Mouse (Mus musculus) ES-CJ7 (cell line): ENCODE results near the gene Olfr481.

Source experiments
- DNase-seq: peaks from one replicate; pipeline ENCODE4 v3.0.0; 2011; ENCODE audit warnings: low read depth, low spot score

Gene Olfr481

DNA sequence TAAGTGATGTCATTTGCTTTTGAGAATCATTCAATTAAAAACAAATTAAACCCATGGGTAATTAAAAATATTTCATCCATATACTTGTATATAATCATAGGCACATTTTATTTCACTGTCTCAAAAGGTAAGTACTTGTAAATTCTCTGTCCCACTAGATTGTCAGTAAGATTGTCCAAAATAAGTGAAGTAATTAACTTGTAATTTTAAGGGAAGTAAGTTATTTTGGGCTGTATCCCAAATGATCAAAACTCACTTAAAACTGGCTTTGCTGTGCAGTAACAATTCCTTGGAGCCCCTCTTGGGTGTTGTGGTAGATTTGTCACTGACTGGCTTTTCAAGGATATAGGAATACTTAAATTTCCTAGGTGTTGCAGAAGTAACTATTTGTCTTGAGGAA lies at the start of gene Olfr481:
Gene Olfr481 (plus strand): TSS at position 301 of the 400 bp plus-strand sequence.
- DNase-seq, result no peak

DNA sequence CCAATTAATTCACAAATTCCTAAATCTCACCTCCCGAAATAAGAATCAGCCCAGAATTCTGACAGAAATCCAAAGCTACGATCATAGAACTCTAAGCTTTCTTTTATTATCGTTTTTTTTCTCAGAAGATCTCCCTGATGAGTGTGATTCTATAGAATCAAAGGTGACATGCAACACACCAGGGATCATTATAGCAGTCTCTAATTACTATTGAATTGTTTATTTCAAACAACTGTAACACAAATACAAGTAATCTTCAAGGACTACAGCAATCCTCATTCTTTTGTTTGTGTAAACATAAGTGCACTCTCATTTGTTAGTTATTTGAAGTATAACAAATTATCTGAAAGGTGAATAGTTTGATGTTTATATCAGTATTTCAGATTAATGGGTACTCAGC lies 45.8 kb upstream of the Olfr481 start, which contains the start of gene Olfr478:
Gene Olfr478 (minus strand): TSS at position 101 of the 400 bp plus-strand sequence.
- no peak for DNase-seq

DNA sequence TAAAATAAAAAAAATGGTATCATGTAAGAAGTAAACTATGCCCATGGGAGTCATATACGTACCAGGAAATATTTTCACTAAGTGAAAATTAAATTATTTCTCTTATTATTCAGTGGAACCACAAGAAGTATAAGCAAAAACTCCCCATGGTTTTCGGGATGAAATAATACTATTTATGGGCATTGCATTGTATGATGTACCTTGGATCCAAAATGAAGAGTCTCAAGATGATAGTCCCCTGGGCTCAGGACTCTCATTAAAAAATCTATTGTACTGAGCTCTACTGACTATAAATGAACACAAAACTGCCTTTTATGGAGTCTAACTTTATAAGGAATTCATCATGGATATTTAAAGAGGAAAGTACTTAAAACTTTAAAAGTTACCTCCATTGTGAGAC lies 29.3 kb upstream of the Olfr481 start, which contains the start of gene Olfr479:
Gene Olfr479 (plus strand): TSS at position 301 of the 400 bp plus-strand sequence.
- no peak for DNase-seq

DNA sequence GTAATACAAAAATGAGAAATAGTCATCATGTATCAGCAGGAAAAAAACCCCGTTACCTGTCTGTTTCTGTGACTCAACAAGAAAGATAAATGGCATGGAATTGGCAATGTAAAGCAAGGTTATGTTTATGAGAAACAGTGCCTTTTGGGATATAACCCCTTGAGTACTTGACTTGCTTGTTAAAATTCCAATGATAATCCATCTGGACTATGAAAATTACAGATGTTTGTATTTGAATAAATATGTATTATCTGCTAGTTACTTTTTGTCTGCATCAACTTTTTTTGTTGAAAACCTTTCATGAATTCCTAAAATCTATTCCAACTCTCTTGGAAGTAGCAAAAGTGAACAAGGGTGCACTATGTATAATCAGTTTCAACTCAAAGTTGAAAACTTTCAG lies 12.4 kb upstream of the Olfr481 start, which contains the start of gene Olfr480:
Gene Olfr480 (minus strand): TSS at position 101 of the 400 bp plus-strand sequence.
- DNase-seq, result no peak

DNA sequence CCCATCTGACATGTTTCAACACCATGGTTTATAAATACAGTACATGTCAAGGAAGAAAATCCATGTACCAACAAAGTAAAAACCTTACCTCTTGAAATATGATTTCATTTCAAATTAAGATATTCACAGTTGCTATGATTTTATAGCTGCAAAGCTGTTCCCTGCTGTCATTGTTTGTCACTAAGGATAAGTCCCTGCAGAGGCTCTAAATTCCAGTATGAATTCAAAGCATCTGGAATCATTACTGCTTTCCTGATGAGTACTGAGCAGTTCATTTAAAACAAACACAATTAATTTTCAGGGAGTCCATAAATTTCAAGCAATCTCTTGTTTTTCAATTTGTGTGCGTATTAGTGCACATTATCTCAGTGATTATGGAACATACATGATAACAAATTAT lies 17.8 kb downstream of the Olfr481 start, which contains the start of gene Olfr482:
Gene Olfr482 (minus strand): TSS at position 101 of the 400 bp plus-strand sequence.
- no peak for DNase-seq

DNA sequence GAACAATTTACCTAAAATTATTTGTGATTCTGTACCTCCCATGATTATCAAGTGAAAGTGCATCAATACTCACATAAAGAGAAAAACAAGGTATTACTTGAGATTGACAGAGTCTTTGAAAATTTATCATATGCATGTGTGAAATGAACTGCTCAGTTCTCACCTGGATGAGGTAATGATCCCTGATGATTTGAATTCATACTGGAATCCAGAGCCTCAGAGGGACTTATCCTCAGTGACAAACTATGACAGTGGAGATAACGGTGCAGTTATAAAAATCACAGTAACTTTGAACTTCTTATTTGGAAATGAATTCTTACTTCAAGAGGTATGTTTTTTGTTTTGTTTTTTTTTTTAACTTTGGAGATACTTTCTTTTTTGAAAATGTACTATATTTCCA lies 20.9 kb downstream of the Olfr481 start, which contains the start of gene Olfr483:
Gene Olfr483 (plus strand): TSS at position 301 of the 400 bp plus-strand sequence.
- DNase-seq, result no peak

DNA sequence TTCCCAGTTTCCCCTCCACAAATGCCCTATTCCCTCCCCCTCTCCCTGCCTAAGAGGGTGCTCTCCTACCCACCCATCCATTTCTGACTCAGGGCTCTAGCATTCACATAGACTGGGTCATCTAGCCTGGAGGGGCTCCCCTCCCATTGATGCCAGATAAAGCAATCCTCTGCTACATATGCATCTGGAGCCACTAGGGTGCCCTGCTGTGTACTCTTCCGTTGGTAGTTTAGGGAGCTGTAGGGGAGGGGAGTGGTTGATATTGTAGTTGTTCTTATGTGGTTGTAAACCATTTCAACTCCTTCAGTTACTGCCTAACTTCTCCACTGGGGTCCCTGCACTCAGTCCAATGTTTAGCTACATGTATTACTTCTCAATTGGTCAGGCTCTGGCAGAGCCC lies 41.0 kb downstream of the Olfr481 start:
- DNase-seq, result peak; percentile 78

DNA sequence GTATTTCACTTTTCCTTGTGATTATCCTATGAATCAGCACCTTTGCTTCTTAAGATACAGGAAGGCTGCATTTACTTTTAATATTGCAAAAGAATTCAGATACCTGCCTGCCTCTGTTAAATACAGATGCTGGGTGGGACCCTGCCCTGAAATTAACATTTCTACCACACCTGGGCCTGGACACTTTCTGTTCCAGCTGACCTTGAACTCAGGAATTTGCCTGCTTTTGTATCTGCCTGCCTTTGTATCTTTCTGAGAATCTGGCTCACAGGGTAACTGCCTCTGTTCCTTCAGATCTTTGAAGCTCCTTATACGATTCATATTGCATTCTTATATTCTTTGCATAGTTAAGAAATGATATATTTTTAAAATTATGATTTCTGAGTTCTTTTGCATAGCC lies 41.8 kb downstream of the Olfr481 start:
- DNase-seq, result peak; percentile 73

DNA sequence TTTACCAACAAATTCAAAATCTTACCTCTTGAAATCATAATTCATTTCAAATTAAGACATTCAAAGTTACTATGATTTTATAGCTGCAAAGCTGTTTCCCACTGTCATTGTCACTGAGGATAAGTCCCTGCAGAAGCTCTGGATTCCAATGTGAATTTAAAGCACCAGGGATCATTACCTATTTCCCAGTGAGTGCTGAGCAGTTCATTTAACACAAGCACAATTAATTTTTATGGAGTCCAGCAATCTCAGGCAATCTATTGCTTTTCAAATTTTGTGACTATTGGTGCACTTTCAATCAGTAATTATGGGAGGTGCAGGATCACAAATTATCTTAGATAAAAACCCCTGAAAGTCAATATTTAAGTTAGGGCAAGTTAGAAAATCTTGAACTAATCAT lies 47.7 kb downstream of the Olfr481 start, which contains the start of gene Olfr484:
Gene Olfr484 (minus strand): TSS at position 101 of the 400 bp plus-strand sequence.
- DNase-seq, result no peak
